Mouse (Mus musculus): Measurements from ENCODE around the gene 9530053A07Rik.

- no peak for TF ChIP-seq EP300 (IDR thresholded peaks at IDR 0.05; ENCODE audit: insufficient read depth, low read depth, low read length)
- no peak for TF ChIP-seq POLR2A (IDR thresholded peaks at IDR 0.05; ENCODE audit: insufficient read depth, low read depth, low read length)
Measured at GRCm38 (mm10) chr7:28168320-28169115, 39.3 kb downstream of the 9530053A07Rik start.

Measured in heart, adult 2 months (tissue).